Mouse (Mus musculus) erythroblast, adult 5-6 weeks (primary cell): ENCODE data around the gene Gnai3. TPM values are rescaled to one million over a fixed set of nuclear protein-coding genes. Genes with fewer than 3 reads are reported as not detected.
A peak's percentile ranks its signal among the peaks of the same experiment; 100 is the strongest.

Experiments
- ATAC-seq: replicated peaks from 2 replicates; pipeline ENCODE4 v1.8.0; 2016; ENCODE audit warnings: moderate number of reproducible peaks, mild to moderate bottlenecking, moderate TSS enrichment, inconsistent platforms; ENCODE audit not compliant: poor library complexity, low FRiP score, severe bottlenecking
- total RNA-seq, 2 experiments: library from RNA; stranded (forward) in 1 of 2; stranded (reverse) in 1 of 2; fragments of 150-400 nt in 1 of 2; fragments of 200-764, 138-1000 nt in 1 of 2; gene quantifications; 2 replicates each; pipeline versions ENCODE4 v1.2.3 to v1.2.4; 2015 to 2017; ENCODE audit warnings: low replicate concordance in 2 of 2

Gnai3 gene
- total RNA-seq, 2 experiments from 2014 or later, result 38.2 to 63.4 TPM

GRCm38 (mm10) chr3:108165532-108166315 is 19.8 kb upstream of the Gnai3 start:
- ATAC-seq, result no peak

GRCm38 (mm10) chr3:108164807-108165206 is 18.9 kb upstream of the Gnai3 start:
- ATAC-seq, result peak; percentile 83

GRCm38 (mm10) chr3:108164091-108164490 is 18.1 kb upstream of the Gnai3 start:
- no peak for ATAC-seq

- ATAC-seq, result no peak
Observed at GRCm38 (mm10) chr3:108158383-108159037, 12.6 kb upstream of the Gnai3 start.

GRCm38 (mm10) chr3:108154656-108155055 is 8.7 kb upstream of the Gnai3 start, which contains the start of gene Gpr61:
TSS of gene Gpr61 (minus strand) at chr3:108154882.
- ATAC-seq, result no peak

- ATAC-seq, result no peak
Observed at GRCm38 (mm10) chr3:108152290-108152689, 6.3 kb upstream of the Gnai3 start.

- peak; percentile 71 for ATAC-seq
Observed at GRCm38 (mm10) chr3:108147386-108148235, 1.7 kb upstream of the Gnai3 start.

GRCm38 (mm10) chr3:108146671-108147070 is 725 bp upstream of the Gnai3 start:
- no peak for ATAC-seq

- ATAC-seq, result no peak
Observed at GRCm38 (mm10) chr3:108140786-108141185, 5.2 kb downstream of the Gnai3 start.

GRCm38 (mm10) chr3:108139113-108139512 is 6.8 kb downstream of the Gnai3 start:
- no peak for ATAC-seq

- no peak for ATAC-seq
Observed at GRCm38 (mm10) chr3:108134701-108135100, 11.2 kb downstream of the Gnai3 start.

GRCm38 (mm10) chr3:108132484-108132883 is 13.5 kb downstream of the Gnai3 start:
- ATAC-seq, result no peak

- no peak for ATAC-seq
Observed at GRCm38 (mm10) chr3:108131821-108132220, 14.1 kb downstream of the Gnai3 start.

- ATAC-seq, result no peak
Observed at GRCm38 (mm10) chr3:108131216-108131615, 14.7 kb downstream of the Gnai3 start.

- no peak for ATAC-seq
Observed at GRCm38 (mm10) chr3:108129804-108130203, 16.1 kb downstream of the Gnai3 start.

- ATAC-seq, result no peak
Observed at GRCm38 (mm10) chr3:108129367-108129766, 16.6 kb downstream of the Gnai3 start.

GRCm38 (mm10) chr3:108128520-108128919 is 17.4 kb downstream of the Gnai3 start:
- no peak for ATAC-seq

GRCm38 (mm10) chr3:108126327-108126726 is 19.6 kb downstream of the Gnai3 start:
- ATAC-seq, result no peak

- no peak for ATAC-seq
Observed at GRCm38 (mm10) chr3:108124131-108124530, 21.8 kb downstream of the Gnai3 start.

GRCm38 (mm10) chr3:108123242-108123641 is 22.7 kb downstream of the Gnai3 start:
- ATAC-seq, result no peak
